Mouse (Mus musculus) lung, postnatal 0 days (tissue): ENCODE measurements at regions not wholly inside any gene's neighbourhood (a gene's known extent, or its start where the extent isn't known, plus 50 kb on each side); places are given as distances from the start of the nearest gene placed in this dataset.

ENCODE experiments used
- CTCF ChIP-seq: IDR thresholded peaks from 2 replicates; pipeline ENCODE4 v1.5.1; 2016; ENCODE audit warnings: antibody characterized with exemption, mild to moderate bottlenecking
- EP300 ChIP-seq: IDR thresholded peaks from 2 replicates; pipeline ENCODE4 v1.6.1; 2016; ENCODE audit warnings: antibody characterized with exemption, mild to moderate bottlenecking, control low read depth

- TF ChIP-seq CTCF = no peak
- TF ChIP-seq EP300 = peak; percentile 69
These were observed 240.1 kb downstream of the Snx13 start for GRCm38 (mm10) chr12:35286974-35287553.
